Mouse (Mus musculus) adrenal gland, adult 2 months (tissue): ENCODE measurements at regions not wholly inside any gene's neighbourhood (a gene's known extent, or its start where the extent isn't known, plus 50 kb on each side); places are given as distances from the start of the nearest gene placed in this dataset.

Source experiments
- DNase-seq: peaks from one replicate; pipeline ENCODE4 v3.0.0; 2021

DNA sequence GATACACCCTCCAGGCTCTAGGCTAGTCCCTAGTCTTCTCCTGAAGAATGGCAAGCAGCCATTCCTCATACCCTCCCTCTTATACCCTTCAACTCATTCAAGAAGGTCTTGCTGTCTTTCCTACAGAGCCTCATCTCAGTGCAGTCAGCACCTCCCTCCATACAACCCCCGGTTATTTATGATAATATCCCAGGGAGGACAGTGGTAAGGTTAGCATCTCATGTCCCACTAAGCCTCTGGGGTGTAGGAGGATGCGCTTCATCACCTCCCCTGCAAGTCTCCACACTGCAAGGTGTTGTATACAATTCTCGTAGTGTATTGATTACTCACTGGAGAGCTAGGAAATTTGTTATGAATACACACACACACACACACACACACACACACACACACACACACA is 80.2 kb upstream of the Shisa6 start:
- DNase-seq, result no peak

GRCm38 (mm10) chr11:66606646-66607045 is 80.9 kb upstream of the Shisa6 start:
- no peak for DNase-seq

- DNase-seq, result no peak
Observed at GRCm38 (mm10) chr11:66609733-66610132, 84.0 kb upstream of the Shisa6 start.

- DNase-seq, result peak; percentile 2
Observed at GRCm38 (mm10) chr11:66613150-66613549, 87.4 kb upstream of the Shisa6 start.

- no peak for DNase-seq
Observed at GRCm38 (mm10) chr11:66625491-66625890, 99.7 kb upstream of the Shisa6 start.

- no peak for DNase-seq
Observed at GRCm38 (mm10) chr11:66656810-66657209, 131.0 kb upstream of the Shisa6 start.

- no peak for DNase-seq
Observed at GRCm38 (mm10) chr11:66674581-66674980, 148.8 kb upstream of the Shisa6 start.

DNA sequence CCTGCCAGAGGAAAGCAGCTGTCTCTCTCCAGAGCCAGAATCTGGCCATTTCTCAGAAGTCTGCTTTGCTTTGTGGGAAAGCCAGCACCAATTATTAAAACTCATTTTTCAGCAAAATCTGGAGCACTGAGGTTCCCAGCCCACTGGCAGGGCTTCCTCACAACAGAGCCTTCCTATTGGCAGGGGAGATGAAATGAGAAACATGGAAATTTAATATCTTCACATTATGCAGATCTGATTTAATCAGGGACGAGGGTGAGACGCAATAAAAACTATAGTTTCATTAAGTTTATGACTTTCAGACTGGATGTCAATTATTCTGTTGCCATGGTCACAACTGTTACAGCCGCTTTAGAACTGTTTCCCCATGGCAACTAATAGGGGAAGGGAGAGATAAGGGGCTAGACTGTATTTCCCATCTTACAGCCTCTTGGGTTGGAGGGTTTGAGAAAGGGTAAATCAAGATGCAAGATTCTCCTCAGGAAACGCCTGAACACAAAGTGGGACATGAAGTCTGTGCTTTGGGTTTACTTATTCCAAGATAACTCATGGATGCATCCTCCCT is 154.4 kb upstream of the Shisa6 start:
- no peak for DNase-seq

DNA sequence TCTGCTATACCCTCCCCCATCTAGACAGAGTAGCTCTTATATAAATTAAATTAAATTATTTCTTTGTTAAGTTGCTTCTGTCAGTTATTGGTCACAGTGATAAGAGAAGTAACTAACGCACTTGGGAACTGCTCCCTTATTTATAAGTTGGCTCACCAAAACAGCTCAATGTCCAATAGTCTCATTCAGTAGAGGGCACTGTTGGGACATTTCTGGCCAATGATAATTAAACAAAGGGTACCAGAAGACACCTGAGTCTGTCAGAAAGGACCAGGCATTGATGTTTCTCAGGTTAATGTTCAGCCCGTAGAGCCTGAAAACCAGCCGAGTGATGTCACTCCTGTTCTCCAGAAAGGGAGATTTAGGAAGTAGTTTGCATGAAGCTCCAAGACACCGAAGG is 156.1 kb upstream of the Shisa6 start:
- no peak for DNase-seq

DNA sequence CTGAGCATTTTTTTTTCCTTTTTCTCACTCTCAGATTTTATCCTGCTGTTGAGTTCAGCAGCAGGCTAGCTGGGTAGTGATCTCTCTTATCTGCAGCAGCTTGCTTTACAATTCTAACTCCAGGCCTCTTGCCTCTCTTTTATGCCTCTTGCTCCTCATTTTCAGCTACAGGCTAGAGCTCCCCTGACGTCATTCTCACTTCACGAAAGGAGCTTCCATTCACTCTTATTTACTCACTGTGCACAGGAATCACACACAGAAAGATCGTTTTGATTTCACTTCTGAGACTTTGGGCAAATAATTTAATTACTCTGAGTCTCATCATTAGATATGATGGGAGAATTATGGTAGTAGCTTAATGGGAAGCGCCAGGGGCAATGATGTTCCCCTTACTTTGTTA is 158.4 kb upstream of the Shisa6 start:
- no peak for DNase-seq

- no peak for DNase-seq
Observed at GRCm38 (mm10) chr11:66694651-66695266, 169.0 kb upstream of the Shisa6 start.

GRCm38 (mm10) chr11:66696791-66697190 is 171.0 kb upstream of the Shisa6 start:
- no peak for DNase-seq

DNA sequence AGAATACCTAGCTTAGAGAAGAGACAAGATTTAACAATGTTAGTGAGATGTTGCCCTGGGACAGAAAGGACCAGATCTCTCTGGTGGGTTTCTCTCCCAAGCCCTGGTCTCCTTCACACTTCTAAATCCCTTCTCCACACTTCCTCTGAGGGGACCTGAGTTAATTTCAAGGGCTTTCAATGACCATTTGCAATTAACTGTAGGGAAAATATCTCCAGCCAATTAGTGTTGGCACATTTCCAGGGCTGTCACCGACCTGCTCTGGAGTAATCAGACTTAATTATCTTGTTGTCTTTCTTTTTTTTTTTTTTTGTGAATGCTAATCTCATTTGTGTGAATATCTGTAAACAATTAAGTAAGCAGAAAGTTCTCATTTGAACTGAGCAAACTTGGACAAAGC is 166.3 kb upstream of the Pirt start:
- DNase-seq, result no peak

DNA sequence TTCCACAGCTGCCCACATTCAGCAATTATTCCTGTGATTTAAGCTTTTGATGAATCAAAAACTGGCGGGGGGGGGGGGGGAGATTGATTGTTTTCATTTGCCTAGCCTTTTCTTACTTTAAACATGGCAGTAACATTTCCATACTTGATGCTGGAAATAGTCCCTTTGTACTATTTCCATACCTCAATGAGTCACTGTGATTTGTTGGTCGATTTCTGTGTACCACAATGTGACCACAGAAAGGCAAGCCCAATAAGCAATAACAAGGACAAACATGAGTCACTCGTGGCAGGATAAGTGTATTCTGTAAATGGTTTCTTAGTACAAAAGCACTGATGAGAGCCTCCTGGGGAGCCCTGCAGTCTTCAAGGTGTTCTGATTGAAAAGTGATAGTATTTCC is 121.8 kb upstream of the Pirt start:
- DNase-seq, result no peak

DNA sequence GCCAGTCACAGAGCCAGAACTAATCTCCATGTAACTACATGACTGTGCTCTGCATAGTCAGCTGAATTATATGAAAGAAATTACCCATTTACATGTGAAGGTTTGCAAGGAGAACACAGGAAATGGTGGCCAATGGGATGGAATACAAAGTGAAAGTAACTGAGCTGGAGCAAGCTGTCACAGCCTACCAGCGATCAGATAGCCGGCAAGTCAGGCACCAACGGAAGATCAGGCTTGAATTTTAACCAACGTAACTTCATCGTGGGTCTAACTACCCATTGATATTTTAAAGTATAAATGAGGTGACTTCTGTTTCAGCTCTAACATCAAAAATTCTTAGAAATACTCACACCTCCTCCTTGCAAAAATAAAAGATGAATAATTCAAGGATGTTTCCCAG is 104.9 kb upstream of the Pirt start:
- DNase-seq, result no peak

DNA sequence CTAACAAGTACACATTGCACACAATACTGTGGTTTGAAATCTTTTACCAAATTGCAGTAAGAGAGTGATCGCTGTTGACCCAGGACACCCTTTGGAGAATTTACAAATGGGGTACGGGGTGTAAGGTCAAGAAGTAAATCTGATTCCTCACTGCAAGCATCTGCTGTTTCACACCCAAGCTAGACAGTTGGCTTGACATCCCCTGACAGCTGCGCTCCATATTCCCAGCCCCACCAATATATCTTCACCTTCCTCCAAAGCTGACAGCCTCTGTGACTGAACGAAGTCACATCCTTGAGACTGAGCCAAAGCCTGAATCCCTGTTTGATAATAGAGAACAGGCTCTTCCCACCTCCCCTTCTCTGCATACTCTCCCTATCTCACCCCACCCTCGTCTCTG is 98.5 kb upstream of the Pirt start:
- no peak for DNase-seq

DNA sequence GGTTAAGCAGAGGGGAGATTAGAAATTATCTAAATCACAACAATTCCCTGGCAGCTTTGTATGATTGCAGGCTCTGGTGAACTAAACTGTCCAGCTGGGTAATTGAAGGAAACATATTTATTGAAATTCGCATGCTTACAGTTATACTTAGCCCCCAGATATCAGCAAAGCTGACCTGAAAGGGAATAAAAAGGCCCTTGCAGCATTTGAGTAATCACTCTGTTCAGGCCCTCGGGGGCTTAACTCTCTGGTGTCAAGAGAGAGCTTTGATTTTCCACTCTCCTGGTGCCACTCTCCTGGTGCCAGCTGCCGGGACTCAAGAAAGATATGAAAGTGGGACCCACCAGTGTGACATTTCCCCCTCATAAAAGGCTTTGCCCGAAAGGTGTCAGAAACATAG is 98.0 kb upstream of the Pirt start:
- DNase-seq, result no peak

- no peak for DNase-seq
Observed at GRCm38 (mm10) chr11:66835864-66836263, 75.9 kb upstream of the Pirt start.

GRCm38 (mm10) chr11:66836633-66837380 is 75.0 kb upstream of the Pirt start:
- DNase-seq, result no peak

DNA sequence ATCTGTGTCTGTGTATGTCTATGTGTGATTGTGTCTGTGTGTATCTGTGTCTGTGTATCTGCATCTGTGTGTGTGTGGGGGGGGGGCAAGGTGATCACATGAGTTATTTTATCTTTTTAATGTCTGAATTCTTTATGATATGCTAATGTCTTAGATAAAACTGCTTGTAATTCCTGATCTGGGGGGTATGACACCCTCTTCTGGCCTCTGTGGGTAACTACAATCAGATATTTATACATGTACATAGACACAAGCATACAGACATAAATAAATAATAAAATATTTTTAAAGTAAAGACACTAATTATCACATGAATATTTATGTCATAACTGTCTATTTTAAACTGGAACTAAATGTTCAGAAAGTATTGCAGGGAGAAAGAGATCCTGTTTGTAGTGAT is 66.5 kb upstream of the Pirt start:
- no peak for DNase-seq

GRCm38 (mm10) chr11:66846043-66846775 is 65.6 kb upstream of the Pirt start:
- no peak for DNase-seq
